Mouse (Mus musculus): Measurements from ENCODE around the gene Mylk. TPM values are rescaled to one million over a fixed set of nuclear protein-coding genes. Genes with fewer than 3 reads are reported as not detected.
A peak's percentile ranks its signal among the peaks of the same experiment; 100 is the strongest.

The Mylk gene
- polyA plus RNA-seq, 1 experiment from 2014 or later = 2.8 TPM

DNA sequence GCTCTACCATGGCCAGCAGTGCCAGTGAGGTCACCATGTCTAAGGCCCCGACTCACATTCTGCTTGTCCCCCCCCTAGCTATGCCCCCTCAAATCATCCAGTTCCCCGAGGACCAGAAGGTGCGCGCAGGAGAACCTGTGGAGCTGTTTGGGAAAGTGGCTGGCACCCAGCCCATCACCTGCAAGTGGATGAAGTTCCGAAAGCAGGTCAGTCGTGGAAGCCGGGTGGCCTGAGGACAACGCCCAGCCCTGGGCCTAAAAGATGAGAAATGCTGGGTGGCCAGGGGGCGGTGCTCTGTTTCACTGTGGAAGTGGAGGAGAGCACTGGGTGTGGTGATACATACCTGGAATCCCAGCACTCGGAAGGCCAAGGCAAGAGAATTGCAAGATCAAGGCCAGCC lies 208.5 kb downstream of the Mylk start:
- 93% methylated on average over 10 of the region's 10 CpGs for WGBS
- Histone ChIP-seq H3K27ac (ENCODE audit: low read length) (no peak overlapping the region), H3K9ac (replicated peaks; ENCODE audit: low read depth, low read length) (no peak overlapping the region), H3K27me3 (replicated peaks; ENCODE audit: control insufficient read depth, insufficient read depth, low read length) (no peaks in the 10 kb centered on the region), H3K9me3 (ENCODE audit: control insufficient read depth, low read length) (no peaks in the 10 kb centered on the region), H3K4me1 (replicated peaks; ENCODE audit: control insufficient read depth, insufficient read depth, low read length) (peaks cover 3% of the 10 kb centered on the region), H3K36me3 (ENCODE audit: control insufficient read depth, insufficient read depth) (no peaks in the 10 kb centered on the region), H3K4me3 (replicated peaks; ENCODE audit: low read length) (no peak overlapping the region), H3K4me2 (ENCODE audit: low read length) (no peak overlapping the region)
- ATAC-seq = no peak

DNA sequence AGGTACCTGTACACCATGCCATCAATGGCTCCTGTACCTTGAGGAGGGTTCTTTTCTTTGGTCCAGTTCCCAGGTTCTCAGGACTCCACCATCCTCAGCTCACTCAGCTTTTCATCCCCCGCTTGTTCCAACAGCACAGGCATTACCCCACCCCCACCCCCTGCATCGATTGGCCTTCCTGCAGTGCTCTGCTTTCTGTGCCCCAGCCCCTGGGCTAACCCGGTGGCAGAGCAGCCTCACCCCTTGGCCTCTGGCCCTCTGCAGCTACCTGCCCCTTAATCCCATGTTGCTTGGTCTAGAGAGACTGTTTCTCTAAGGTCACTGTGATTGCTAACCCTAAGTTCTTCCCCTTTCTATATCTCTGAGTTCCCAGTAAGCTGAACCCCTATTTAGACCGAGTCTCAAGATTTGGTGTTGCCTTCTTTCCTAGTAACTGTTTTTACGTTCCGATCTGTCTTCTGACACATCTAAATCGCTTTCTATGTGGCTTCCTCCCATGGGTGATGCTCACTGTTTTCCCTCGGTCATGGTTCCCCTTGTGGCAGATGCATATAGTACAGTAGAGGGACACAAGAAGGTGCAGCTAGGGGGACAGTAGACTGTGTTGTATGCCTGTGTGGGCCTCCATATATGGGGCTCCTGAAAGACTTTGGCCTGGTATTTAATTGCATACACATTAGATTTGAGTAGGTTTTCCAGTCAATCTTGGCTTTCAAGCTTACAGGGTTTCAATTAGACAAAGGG lies 212.6 kb downstream of the Mylk start:
- peaks cover 12% of the 10 kb centered on the region for H3K4me1 ChIP-seq (replicated peaks; ENCODE audit: control insufficient read depth, insufficient read depth, low read length)
- no peak overlapping the region for H3K4me3 ChIP-seq (replicated peaks; ENCODE audit: low read length)
- 73% methylated on average over 8 of the region's 8 CpGs for WGBS
- H3K4me2 ChIP-seq (ENCODE audit: low read length) = no peak overlapping the region
- no peaks in the 10 kb centered on the region for H3K27me3 ChIP-seq (replicated peaks; ENCODE audit: control insufficient read depth, insufficient read depth, low read length)
- H3K9me3 ChIP-seq (ENCODE audit: control insufficient read depth, low read length) = no peaks in the 10 kb centered on the region
- no peaks in the 10 kb centered on the region for H3K36me3 ChIP-seq (ENCODE audit: control insufficient read depth, insufficient read depth)
- H3K9ac ChIP-seq (replicated peaks; ENCODE audit: low read depth, low read length) = no peak overlapping the region
- no peak for ATAC-seq
- no peak overlapping the region for H3K27ac ChIP-seq (ENCODE audit: low read length)

DNA sequence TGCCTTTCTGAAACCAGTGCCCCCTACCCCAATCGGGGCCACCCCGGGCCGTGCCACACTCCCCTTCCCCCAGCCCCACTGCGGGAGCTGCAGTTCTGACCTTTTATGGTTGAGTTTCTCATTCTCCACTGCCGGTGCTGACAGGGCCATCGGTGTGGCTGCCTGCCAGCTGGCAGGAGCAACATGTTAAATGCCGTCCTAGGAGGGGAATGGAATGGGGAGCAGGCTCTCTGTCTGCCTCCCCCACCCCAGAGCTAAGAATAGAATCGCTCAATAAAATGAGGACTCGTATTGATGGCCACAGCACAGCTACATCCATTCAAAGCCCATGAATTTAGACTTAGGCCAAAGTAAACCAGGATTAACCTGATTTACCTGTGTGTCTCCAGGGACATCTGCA lies 213.7 kb downstream of the Mylk start:
- peak; percentile 58 for ATAC-seq
- no peak overlapping the region for H3K27ac ChIP-seq (ENCODE audit: low read length)
- no peak overlapping the region for H3K4me2 ChIP-seq (ENCODE audit: low read length)
- 9% methylated on average over 9 of the region's 9 CpGs for WGBS
- no peak overlapping the region for H3K9ac ChIP-seq (replicated peaks; ENCODE audit: low read depth, low read length)
- H3K27me3 ChIP-seq (replicated peaks; ENCODE audit: control insufficient read depth, insufficient read depth, low read length) = no peaks in the 10 kb centered on the region
- no peak overlapping the region for H3K4me3 ChIP-seq (replicated peaks; ENCODE audit: low read length)
- no peaks in the 10 kb centered on the region for H3K36me3 ChIP-seq (ENCODE audit: control insufficient read depth, insufficient read depth)
- H3K4me1 ChIP-seq (replicated peaks; ENCODE audit: control insufficient read depth, insufficient read depth, low read length) = peaks cover 12% of the 10 kb centered on the region
- no peaks in the 10 kb centered on the region for H3K9me3 ChIP-seq (ENCODE audit: control insufficient read depth, low read length)

DNA sequence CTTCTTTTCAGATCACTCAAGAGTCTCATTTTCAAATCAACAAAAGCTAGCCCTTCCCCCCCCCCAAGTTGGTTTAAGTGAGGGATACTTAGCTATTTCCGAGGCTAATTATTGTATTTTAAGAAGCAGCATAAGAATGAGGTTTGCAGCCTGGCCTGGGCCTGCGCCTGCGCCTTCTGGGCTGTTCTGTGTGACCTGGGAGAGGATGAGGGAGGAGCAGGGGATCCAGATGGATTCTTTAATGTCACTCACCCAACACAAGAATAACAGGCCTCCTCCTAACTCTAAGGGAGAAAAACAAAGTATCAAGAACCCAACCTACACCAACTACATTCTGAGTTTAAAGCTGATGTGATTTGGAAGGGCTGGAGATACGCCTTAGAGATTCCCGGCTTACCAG lies 214.3 kb downstream of the Mylk start:
- Histone ChIP-seq H3K27ac (ENCODE audit: low read length) (no peak overlapping the region), H3K27me3 (replicated peaks; ENCODE audit: control insufficient read depth, insufficient read depth, low read length) (no peaks in the 10 kb centered on the region), H3K4me2 (ENCODE audit: low read length) (no peak overlapping the region), H3K36me3 (ENCODE audit: control insufficient read depth, insufficient read depth) (no peaks in the 10 kb centered on the region), H3K9ac (replicated peaks; ENCODE audit: low read depth, low read length) (no peak overlapping the region), H3K4me3 (replicated peaks; ENCODE audit: low read length) (no peak overlapping the region), H3K9me3 (ENCODE audit: control insufficient read depth, low read length) (no peaks in the 10 kb centered on the region), H3K4me1 (replicated peaks; ENCODE audit: control insufficient read depth, insufficient read depth, low read length) (peaks cover 12% of the 10 kb centered on the region)
- no peak for ATAC-seq
- WGBS = 63% methylated on average over 5 of the region's 5 CpGs

DNA sequence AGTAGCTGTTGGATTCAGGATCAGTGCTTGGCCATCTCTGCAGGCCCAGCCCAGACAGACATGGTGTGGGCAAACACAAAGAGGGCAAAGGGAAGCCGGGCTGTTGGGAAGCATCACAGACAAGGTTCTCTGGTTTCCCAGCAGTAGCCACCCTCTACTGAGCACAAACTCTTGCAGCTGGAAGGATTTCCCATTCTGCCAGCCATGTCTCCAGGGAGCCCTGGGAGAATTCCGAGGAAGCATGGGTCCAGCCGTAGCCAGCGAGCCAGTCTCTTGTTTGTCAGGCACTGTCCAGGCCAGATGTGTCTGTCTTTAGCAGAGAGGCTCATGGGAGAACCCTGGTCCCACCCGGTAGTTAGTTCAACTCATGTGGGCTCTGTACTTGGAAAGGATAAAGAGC lies 215.2 kb downstream of the Mylk start:
- Histone ChIP-seq H3K4me2 (ENCODE audit: low read length) (no peak overlapping the region), H3K27ac (ENCODE audit: low read length) (no peak overlapping the region), H3K4me1 (replicated peaks; ENCODE audit: control insufficient read depth, insufficient read depth, low read length) (peaks cover 12% of the 10 kb centered on the region), H3K9me3 (ENCODE audit: control insufficient read depth, low read length) (no peaks in the 10 kb centered on the region), H3K27me3 (replicated peaks; ENCODE audit: control insufficient read depth, insufficient read depth, low read length) (no peaks in the 10 kb centered on the region), H3K36me3 (ENCODE audit: control insufficient read depth, insufficient read depth) (no peaks in the 10 kb centered on the region), H3K9ac (replicated peaks; ENCODE audit: low read depth, low read length) (no peak overlapping the region), H3K4me3 (replicated peaks; ENCODE audit: low read length) (no peak overlapping the region)
- ATAC-seq = no peak
- WGBS = 94% methylated on average over 5 of the region's 5 CpGs

DNA sequence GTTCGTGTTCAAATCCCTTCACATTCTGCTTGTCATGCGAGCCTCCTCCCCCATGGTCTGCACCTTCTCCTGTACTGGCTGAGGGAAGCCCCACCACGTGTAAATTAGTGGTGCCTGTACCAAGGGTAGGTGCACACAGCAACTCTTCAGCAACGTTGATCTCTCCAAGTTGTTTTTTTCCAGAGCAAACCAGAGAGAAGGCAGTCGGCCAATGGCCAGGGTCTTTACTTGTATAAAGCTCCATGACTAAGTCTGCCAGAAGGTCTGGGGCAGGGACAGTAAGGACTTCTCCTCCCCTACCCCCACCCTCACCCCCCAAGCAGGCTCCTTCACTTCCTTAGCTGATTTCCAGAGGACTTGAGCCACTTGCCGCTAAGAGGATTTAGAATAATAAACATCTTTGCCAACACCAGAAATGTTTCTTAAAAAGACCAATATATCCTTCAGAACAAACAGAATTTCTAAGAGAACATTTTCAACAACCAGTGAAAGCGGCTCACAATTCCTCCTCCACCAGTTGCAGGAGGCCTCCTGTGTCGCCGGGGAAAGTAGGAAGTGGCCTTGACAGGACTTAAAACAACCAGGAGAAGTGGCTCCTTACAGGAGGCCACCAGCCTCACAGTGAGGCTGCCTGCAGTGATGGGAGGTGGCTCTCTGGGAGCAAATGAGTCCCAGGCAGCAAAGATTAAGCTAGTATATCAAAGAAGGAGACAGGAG lies 216.0 kb downstream of the Mylk start:
- no peak overlapping the region for H3K4me2 ChIP-seq (ENCODE audit: low read length)
- peaks cover 12% of the 10 kb centered on the region for H3K4me1 ChIP-seq (replicated peaks; ENCODE audit: control insufficient read depth, insufficient read depth, low read length)
- 65% methylated on average over 9 of the region's 9 CpGs for WGBS
- H3K4me3 ChIP-seq (replicated peaks; ENCODE audit: low read length) = no peak overlapping the region
- H3K36me3 ChIP-seq (ENCODE audit: control insufficient read depth, insufficient read depth) = no peaks in the 10 kb centered on the region
- no peak overlapping the region for H3K9ac ChIP-seq (replicated peaks; ENCODE audit: low read depth, low read length)
- H3K27me3 ChIP-seq (replicated peaks; ENCODE audit: control insufficient read depth, insufficient read depth, low read length) = no peaks in the 10 kb centered on the region
- ATAC-seq = no peak
- H3K9me3 ChIP-seq (ENCODE audit: control insufficient read depth, low read length) = no peaks in the 10 kb centered on the region
- H3K27ac ChIP-seq (ENCODE audit: low read length) = no peak overlapping the region

DNA sequence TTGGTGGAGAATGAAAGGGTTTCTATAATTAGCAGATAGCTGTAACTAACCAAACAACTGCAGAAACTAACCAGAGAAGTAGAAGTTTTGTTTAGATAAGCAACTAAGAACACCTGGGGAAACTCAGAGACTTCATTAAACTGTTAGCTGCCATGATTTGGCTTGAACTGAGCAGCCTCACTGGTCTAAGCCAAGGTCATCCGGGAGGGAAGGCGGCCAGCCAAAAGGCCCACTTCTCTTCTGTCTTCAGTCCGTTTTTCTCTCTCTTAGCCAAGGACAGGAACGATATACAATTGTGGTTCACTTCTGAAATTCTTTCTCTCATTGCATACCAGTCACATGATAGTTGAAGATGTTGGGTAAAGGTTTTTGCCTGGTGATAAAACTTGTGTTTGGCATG lies 217.3 kb downstream of the Mylk start:
- no peak overlapping the region for H3K27ac ChIP-seq (ENCODE audit: low read length)
- H3K4me3 ChIP-seq (replicated peaks; ENCODE audit: low read length) = no peak overlapping the region
- H3K4me1 ChIP-seq (replicated peaks; ENCODE audit: control insufficient read depth, insufficient read depth, low read length) = peaks cover 14% of the 10 kb centered on the region
- WGBS = 76% methylated on average over 4 of the region's 4 CpGs
- no peaks in the 10 kb centered on the region for H3K36me3 ChIP-seq (ENCODE audit: control insufficient read depth, insufficient read depth)
- no peak overlapping the region for H3K4me2 ChIP-seq (ENCODE audit: low read length)
- no peaks in the 10 kb centered on the region for H3K27me3 ChIP-seq (replicated peaks; ENCODE audit: control insufficient read depth, insufficient read depth, low read length)
- no peaks in the 10 kb centered on the region for H3K9me3 ChIP-seq (ENCODE audit: control insufficient read depth, low read length)
- ATAC-seq = no peak
- H3K9ac ChIP-seq (replicated peaks; ENCODE audit: low read depth, low read length) = no peak overlapping the region

DNA sequence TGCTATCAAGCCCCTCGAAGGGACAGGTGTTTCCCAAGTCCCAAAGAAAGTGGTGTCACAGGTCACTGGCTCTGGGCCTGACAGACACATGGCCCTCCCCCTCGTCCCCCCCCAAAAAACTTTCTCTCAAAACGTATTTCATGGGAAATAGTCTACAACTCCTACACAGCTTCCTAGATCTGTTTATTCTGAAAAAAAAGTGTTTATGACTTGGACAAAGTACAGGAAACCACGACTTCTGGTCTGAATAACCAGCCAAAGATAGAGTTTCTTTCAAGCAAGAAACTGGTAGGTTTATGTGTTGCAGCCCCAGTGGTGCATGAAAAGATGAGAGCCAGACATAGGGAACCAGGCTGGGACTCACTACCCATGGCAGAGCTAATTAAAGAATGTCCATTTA lies 218.0 kb downstream of the Mylk start:
- H3K4me3 ChIP-seq (replicated peaks; ENCODE audit: low read length) = no peak overlapping the region
- H3K27me3 ChIP-seq (replicated peaks; ENCODE audit: control insufficient read depth, insufficient read depth, low read length) = no peaks in the 10 kb centered on the region
- H3K9me3 ChIP-seq (ENCODE audit: control insufficient read depth, low read length) = no peaks in the 10 kb centered on the region
- no peak overlapping the region for H3K27ac ChIP-seq (ENCODE audit: low read length)
- peaks cover 15% of the 10 kb centered on the region for H3K4me1 ChIP-seq (replicated peaks; ENCODE audit: control insufficient read depth, insufficient read depth, low read length)
- 67% methylated on average over 4 of the region's 4 CpGs for WGBS
- H3K36me3 ChIP-seq (ENCODE audit: control insufficient read depth, insufficient read depth) = no peaks in the 10 kb centered on the region
- H3K9ac ChIP-seq (replicated peaks; ENCODE audit: low read depth, low read length) = no peak overlapping the region
- no peak overlapping the region for H3K4me2 ChIP-seq (ENCODE audit: low read length)
- ATAC-seq = no peak

DNA sequence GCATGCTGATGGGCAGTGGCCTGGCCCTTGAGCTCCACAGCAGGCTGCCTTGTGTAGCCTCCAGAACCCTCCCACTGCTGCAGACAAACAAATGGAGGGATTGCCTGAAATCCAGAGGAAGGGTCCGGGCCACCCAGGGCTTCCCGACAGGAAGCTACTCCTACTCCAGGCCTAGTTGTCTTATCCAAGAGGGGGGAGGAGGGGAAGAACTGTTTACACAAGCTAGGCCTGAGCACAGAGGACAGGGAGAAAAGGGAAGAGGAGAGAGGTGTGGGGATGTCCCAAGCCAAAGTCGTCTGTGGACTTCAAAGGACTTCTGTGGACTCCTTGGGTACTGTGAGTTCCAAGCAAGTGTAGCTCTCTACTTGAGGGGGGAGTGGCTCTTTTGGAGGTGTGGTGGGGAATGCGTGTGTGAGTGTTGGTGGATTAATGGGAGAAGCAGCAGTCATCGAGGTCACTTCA lies 221.6 kb downstream of the Mylk start:
- no peak for ATAC-seq
- WGBS = 68% methylated on average over 5 of the region's 5 CpGs
- no peak overlapping the region for H3K27ac ChIP-seq (ENCODE audit: low read length)
- H3K36me3 ChIP-seq (ENCODE audit: control insufficient read depth, insufficient read depth) = no peaks in the 10 kb centered on the region
- H3K9ac ChIP-seq (replicated peaks; ENCODE audit: low read depth, low read length) = no peak overlapping the region
- H3K4me1 ChIP-seq (replicated peaks; ENCODE audit: control insufficient read depth, insufficient read depth, low read length) = peaks cover 4% of the 10 kb centered on the region
- H3K4me2 ChIP-seq (ENCODE audit: low read length) = no peak overlapping the region
- H3K4me3 ChIP-seq (replicated peaks; ENCODE audit: low read length) = no peak overlapping the region
- no peaks in the 10 kb centered on the region for H3K27me3 ChIP-seq (replicated peaks; ENCODE audit: control insufficient read depth, insufficient read depth, low read length)
- H3K9me3 ChIP-seq (ENCODE audit: control insufficient read depth, low read length) = no peaks in the 10 kb centered on the region
